Mouse (Mus musculus) bone marrow macrophage, adult 2 months (primary cell): ENCODE measurements around the gene Dzip1l.

Source experiments
- CTCF ChIP-seq: IDR thresholded peaks from 2 replicates; pipeline ENCODE4 v1.5.1; 2012; ENCODE audit warnings: low read depth, mild to moderate bottlenecking, low read length, moderate library complexity
- POLR2A ChIP-seq: IDR thresholded peaks from 2 replicates; pipeline ENCODE4 v1.6.1; 2012; ENCODE audit warnings: mild to moderate bottlenecking, low read depth, low read length, borderline replicate concordance

GRCm38 (mm10) chr9:99702215-99702614 lies 72.9 kb downstream of the Dzip1l start:
- TF ChIP-seq CTCF (no peak), POLR2A (no peak)
